Mouse (Mus musculus) cerebellum, adult 18-20 months (tissue): Measurements from ENCODE around the gene Klhl1.
A peak's percentile ranks its signal among the peaks of the same experiment; 100 is the strongest.

ENCODE experiments used
- DNase-seq, 2 experiments: peaks; one replicate each; pipeline ENCODE4 v3.0.0; 2021

Klhl1 gene

GRCm38 (mm10) chr14:96518954-96519682 is at the start of gene Klhl1:
Gene Klhl1 (minus strand): TSS chr14:96519102.
- no peak for DNase-seq

DNA sequence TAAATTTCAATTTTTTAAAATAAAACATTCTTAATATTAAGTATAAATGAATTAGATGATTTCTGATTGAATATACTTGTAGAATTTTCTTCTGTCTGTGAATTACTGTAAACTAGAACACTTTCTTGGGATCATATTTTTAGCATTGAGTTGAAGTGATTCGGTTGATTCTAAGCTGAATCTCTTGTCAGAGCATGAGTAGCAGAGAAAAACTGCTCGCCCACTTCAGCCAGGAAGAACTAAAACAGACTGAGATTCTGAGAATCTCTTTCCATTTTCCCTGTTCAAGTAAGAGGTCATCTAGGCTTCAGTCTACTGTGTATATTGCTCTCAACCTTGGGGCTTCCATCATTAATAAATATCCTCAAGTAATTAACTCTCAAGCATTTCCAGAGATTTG is 34.8 kb upstream of the Klhl1 start:
- no peak for DNase-seq

DNA sequence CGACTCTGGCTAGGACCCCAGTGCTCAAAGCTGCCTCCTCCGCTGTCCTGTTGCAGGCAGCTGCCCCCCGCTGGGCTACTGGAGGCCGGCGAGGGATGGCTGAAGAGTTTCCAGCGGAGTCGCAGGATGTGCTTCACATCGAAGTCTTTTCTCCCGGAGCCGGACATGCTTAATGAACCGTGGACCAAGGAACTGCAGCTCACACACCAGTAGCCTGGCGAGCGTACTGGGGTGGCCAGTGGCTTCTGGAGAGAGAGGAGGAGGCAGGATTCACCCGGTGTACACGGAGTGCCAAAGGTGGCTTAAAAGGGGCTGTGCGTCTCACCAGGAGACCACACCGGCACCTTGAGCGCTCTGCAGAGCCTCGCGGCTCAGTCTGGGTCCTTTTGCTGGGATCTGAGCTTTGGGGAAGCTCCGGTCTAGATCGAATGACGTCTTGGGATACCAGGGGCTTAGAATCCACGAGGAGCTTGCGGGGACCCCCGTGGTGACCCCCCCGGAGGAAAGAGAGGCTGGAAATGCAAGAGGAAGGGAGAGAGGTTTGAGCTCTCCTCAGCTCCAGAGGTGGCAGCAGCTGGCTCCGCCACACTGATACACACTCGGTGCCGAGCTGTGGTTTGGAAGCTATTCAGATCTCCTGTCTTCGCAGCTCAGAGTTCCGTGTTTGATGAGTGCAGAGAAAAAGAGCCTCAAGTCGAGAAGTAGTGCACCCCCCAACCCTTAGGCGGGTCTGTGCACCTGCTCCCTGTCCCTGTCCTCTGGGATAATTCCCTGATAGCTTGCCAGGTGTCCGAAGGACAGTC is 550 bp downstream of the Klhl1 start:
- peak in 1 of 2 experiments; percentile 17 for DNase-seq

DNA sequence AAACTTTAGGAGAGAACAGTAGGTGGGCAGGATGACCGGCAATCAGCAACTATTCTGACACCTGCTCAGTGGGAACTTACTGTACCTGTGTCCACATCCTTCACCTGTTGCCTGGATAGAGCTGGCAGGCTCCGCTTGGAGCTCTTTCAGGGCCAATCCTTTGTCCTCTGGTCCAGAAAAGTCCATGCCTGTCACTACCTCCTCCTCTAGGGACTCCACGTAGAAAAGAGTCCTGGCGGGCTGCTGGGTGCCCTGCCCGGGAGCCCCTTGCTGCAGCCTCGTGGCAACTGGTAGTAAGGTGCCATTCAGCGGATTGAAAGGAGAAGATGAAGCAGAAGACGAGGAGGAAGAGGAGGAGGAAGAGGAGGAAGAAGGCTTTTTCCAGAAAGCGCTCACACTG is 1.2 kb downstream of the Klhl1 start:
- peak in 1 of 2 experiments; percentile 1 for DNase-seq

GRCm38 (mm10) chr14:96499936-96500335 is 19.0 kb downstream of the Klhl1 start:
- DNase-seq, result no peak

- DNase-seq, result no peak
Measured at GRCm38 (mm10) chr14:96471812-96472211, 47.1 kb downstream of the Klhl1 start.

DNA sequence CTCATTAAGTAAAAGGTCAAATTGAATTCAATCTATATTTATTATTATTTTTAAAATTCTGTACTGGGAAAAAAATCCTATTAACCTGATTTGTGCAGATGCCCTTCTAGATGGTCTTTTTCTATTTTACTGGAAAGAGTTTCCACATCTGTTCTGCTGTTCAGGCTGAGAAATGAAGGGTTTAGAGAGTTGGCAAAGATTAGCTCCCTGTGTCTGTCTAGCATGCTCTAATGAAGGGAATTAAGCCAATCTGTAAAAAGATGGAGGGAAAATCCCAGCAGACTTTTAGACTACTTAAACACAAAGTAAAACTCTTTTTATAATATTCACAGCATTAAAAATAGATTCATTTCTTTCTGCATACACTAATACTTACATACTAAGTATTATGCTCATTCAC is 47.6 kb downstream of the Klhl1 start:
- DNase-seq, result no peak

DNA sequence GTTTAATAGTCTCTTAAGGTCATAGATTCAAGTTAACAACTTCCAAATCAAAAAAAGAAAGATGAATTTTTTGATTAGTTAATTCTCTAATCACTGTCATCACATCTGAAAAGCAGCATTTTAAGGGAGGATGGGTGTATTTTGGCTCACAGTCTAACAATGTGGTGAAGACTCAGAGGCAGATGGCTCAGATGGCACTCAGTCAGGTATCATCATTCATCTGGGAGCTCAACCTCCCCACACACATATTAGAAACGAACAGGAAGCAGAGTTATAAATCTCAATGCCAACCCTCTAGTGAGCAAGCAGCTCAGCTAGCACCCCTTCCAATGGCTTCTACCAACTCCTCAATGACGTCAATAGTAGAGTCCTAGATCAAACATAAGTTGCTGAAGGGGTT is 57.1 kb downstream of the Klhl1 start:
- DNase-seq, result no peak

GRCm38 (mm10) chr14:96392032-96392737 is 126.7 kb downstream of the Klhl1 start:
- DNase-seq, result no peak

GRCm38 (mm10) chr14:96362727-96363126 is 156.2 kb downstream of the Klhl1 start:
- DNase-seq, result no peak

DNA sequence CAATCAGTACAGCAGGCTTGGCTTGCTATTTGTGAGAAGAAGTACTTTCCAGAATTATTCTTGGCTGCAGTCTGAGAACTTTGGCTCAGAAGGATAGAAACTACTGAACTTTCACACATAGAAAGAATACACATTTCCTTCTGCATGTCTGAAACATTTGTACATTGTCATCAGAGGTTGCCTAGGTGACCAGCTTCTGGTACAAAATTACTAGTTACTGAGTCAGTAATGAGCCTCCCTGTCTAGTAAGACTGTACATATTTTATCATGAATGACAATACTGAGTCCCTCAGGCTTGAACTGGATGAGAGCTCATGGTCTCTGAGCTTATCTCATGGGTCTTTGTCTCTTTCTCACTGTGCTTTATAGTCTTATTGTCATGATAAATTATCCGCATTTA is 170.7 kb downstream of the Klhl1 start:
- DNase-seq, result no peak

GRCm38 (mm10) chr14:96331069-96331468 is 187.8 kb downstream of the Klhl1 start:
- DNase-seq, result no peak

GRCm38 (mm10) chr14:96217805-96218441 is 301.0 kb downstream of the Klhl1 start:
- no peak for DNase-seq

DNA sequence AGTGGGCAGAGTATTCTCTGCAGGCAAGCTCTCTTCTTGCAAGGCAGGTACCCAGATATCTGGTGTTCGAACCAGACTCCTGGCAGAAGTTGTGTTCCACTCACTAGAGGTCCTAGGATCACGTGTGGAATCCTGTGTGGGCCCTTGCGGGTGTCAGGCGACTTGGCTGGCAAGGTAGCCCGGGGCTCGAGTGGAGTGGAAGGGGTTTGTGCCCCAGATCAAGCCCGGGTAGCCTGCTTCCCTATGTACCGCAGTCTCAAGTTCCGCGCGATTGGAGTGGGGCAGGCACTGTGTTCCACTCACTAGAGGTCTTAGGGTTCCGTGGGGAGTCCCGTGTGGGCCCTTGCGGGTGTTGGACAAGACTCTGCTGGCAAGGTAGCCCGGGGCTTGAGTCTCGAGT is 324.1 kb downstream of the Klhl1 start:
- DNase-seq, result peak in 1 of 2 experiments; percentile 3

GRCm38 (mm10) chr14:96174546-96174945 is 344.4 kb downstream of the Klhl1 start:
- no peak for DNase-seq

GRCm38 (mm10) chr14:96143137-96143536 is 375.8 kb downstream of the Klhl1 start:
- no peak for DNase-seq

- DNase-seq, result no peak
Measured at GRCm38 (mm10) chr14:96140246-96140645, 378.7 kb downstream of the Klhl1 start.

- no peak for DNase-seq
Measured at GRCm38 (mm10) chr14:96107396-96107795, 411.5 kb downstream of the Klhl1 start.

GRCm38 (mm10) chr14:96081681-96082207 is 437.2 kb downstream of the Klhl1 start:
- DNase-seq, result no peak

GRCm38 (mm10) chr14:96065884-96066283 is 453.0 kb downstream of the Klhl1 start:
- DNase-seq, result no peak
